Mouse (Mus musculus) small intestine, adult 2 months (tissue): ENCODE results near the gene Tbk1. TPM values are rescaled to one million over a fixed set of nuclear protein-coding genes. Genes with fewer than 3 reads are reported as not detected.

ENCODE experiments used
- H3K27ac ChIP-seq: fragments of 200-500 bp; 2 replicates; pipeline ENCODE4 v1.5.1; 2012; ENCODE audit warnings: low read depth, low read length, control low read depth, inconsistent platforms; ENCODE audit not compliant: insufficient read depth
- H3K27me3 ChIP-seq: fragments of 200-500 bp; 2 replicates; pipeline ENCODE4 v1.6.1; 2012; ENCODE audit warnings: mild to moderate bottlenecking, moderate library complexity, low read length, inconsistent platforms; ENCODE audit not compliant: control insufficient read depth, insufficient read depth
- H3K36me3 ChIP-seq: fragments of 200-500 bp; 2 replicates; pipeline ENCODE4 v1.6.1; 2012; ENCODE audit warnings: mild to moderate bottlenecking, low read length, control low read depth, inconsistent platforms; ENCODE audit not compliant: control insufficient read depth, insufficient read depth
- H3K4me1 ChIP-seq: fragments of 200-500 bp; 2 replicates; pipeline ENCODE4 v1.6.1; 2012; ENCODE audit warnings: low read length, inconsistent platforms, mixed read lengths; ENCODE audit not compliant: control insufficient read depth, insufficient read depth, insufficient read length
- H3K4me3 ChIP-seq: fragments of 200-500 bp; 2 replicates; pipeline ENCODE4 v1.5.1; 2012; ENCODE audit warnings: low read depth, mild to moderate bottlenecking, control low read depth, inconsistent platforms, low read length, moderate library complexity
- CTCF ChIP-seq: fragments of 200-500 bp; IDR thresholded peaks from 2 replicates; pipeline ENCODE4 v1.5.1; 2012; ENCODE audit warnings: low read depth, mild to moderate bottlenecking, control low read depth, inconsistent platforms, low read length, moderate library complexity, mixed read lengths; ENCODE audit not compliant: insufficient replicate concordance, insufficient read length; ENCODE audit errors: extremely low read depth
- POLR2A ChIP-seq: fragments of 200-500 bp; IDR thresholded peaks from 2 replicates; pipeline ENCODE4 v1.6.1; 2012; ENCODE audit warnings: low read depth, mild to moderate bottlenecking, control low read depth, inconsistent platforms, low read length, moderate library complexity
- WGBS: fragments of 180-500 bp; shearing (Covaris S2); methylation state at CpG from one replicate; pipeline ENCODE4 v1.1.7; 2018; 5-methylcytosine and 5-hydroxymethylcytosine counted together
- polyA plus RNA-seq: library from polyadenylated mRNA; depleted of rRNA; stranded (reverse); fragments of >200 nt; gene quantifications from 2 replicates; pipeline ENCODE4 v1.2.3, GENCODE M21; 2012

Tbk1 gene
- polyA plus RNA-seq, 1 experiment: 10.2 TPM

GRCm38 (mm10) chr10:121529261-121529660 is 57.3 kb downstream of the Tbk1 start:
- Histone ChIP-seq H3K4me3 (no peak overlapping the region), H3K27me3 (peaks cover 5% of the 10 kb centered on the region; the same call in 1 of the 2 replicates), H3K27ac (no peak overlapping the region), H3K36me3 (no peaks in the 10 kb centered on the region), H3K4me1 (peaks cover 5% of the 10 kb centered on the region)
- TF ChIP-seq POLR2A: no peak
- TF ChIP-seq CTCF: peak; percentile 35; the same call in 1 of the 2 replicates
- WGBS: 98% methylated on average over 1 of the region's 1 CpGs

GRCm38 (mm10) chr10:121528470-121528869 is 58.1 kb downstream of the Tbk1 start:
- peaks cover 5% of the 10 kb centered on the region for H3K4me1 ChIP-seq
- no peak overlapping the region for H3K27ac ChIP-seq
- no peak overlapping the region for H3K4me3 ChIP-seq
- no peak for TF ChIP-seq POLR2A
- no peak for TF ChIP-seq CTCF
- 60% methylated on average over 3 of the region's 3 CpGs for WGBS
- H3K27me3 ChIP-seq: peaks cover 5% of the 10 kb centered on the region; the same call in 1 of the 2 replicates
- no peaks in the 10 kb centered on the region for H3K36me3 ChIP-seq

- Histone ChIP-seq H3K4me1 (no peaks in the 10 kb centered on the region), H3K27ac (no peak overlapping the region), H3K4me3 (no peak overlapping the region), H3K27me3 (no peaks in the 10 kb centered on the region), H3K36me3 (0 out of 2 replicates have a peak, but pooled peaks cover 1% of the 10 kb centered on the region)
- 91% methylated on average over 6 of the region's 6 CpGs for WGBS
- TF ChIP-seq POLR2A (no peak), CTCF (no peak)
Observed at GRCm38 (mm10) chr10:121527114-121527513, 59.5 kb downstream of the Tbk1 start.

- TF ChIP-seq POLR2A (no peak), CTCF (no peak)
Observed at GRCm38 (mm10) chr10:121520923-121521585, 65.5 kb downstream of the Tbk1 start.

GRCm38 (mm10) chr10:121519710-121520109 is 66.9 kb downstream of the Tbk1 start:
- Histone ChIP-seq H3K27ac (no peak overlapping the region), H3K27me3 (no peaks in the 10 kb centered on the region), H3K4me3 (no peak overlapping the region), H3K36me3 (0 out of 2 replicates have a peak, but pooled peaks cover 1% of the 10 kb centered on the region), H3K4me1 (peaks cover 12% of the 10 kb centered on the region; the same call in 1 of the 2 replicates)
- TF ChIP-seq POLR2A: no peak
- TF ChIP-seq CTCF: no peak
- WGBS: 38% methylated on average over 2 of the region's 2 CpGs

More at GRCm38 (mm10) chr10:121520923-121521585, 65.5 kb downstream of the Tbk1 start:
- no peaks in the 10 kb centered on the region for H3K27me3 ChIP-seq
- H3K36me3 ChIP-seq: 0 out of 2 replicates have a peak, but pooled peaks cover 1% of the 10 kb centered on the region
- H3K4me3 ChIP-seq: no peak overlapping the region
- peaks cover 12% of the 10 kb centered on the region; the same call in 1 of the 2 replicates for H3K4me1 ChIP-seq
- WGBS: 25% methylated on average over 12 of the region's 12 CpGs
- H3K27ac ChIP-seq: peak overlapping the region; percentile 78

GRCm38 (mm10) chr10:121516008-121516600 is 70.5 kb downstream of the Tbk1 start:
- 24% methylated on average over 18 of the region's 18 CpGs for WGBS
- Histone ChIP-seq H3K27me3 (no peaks in the 10 kb centered on the region), H3K36me3 (no peaks in the 10 kb centered on the region), H3K4me1 (peaks cover 11% of the 10 kb centered on the region; the same call in 1 of the 2 replicates), H3K27ac (no peak overlapping the region), H3K4me3 (no peak overlapping the region)
- TF ChIP-seq POLR2A (no peak), CTCF (peak; percentile 76; the same call in 1 of the 2 replicates)
